25 mouse cellular contexts compared by ENCODE assay signal in genomic region chr14:32911187-32911586, GRCm38 (mm10). TPM values are rescaled to one million over a fixed set of nuclear protein-coding genes. Genes with fewer than 3 reads are reported as not detected.
A peak's percentile ranks its signal among the peaks of the same experiment; 100 is the strongest.
DNase-seq lines count a peak whose midpoint lies in the region; ATAC-seq and TF ChIP-seq lines count a peak whose summit lies in the region.
"Had no signal": no experiment of that assay in that cellular context is flagged by ENCODE, and none has a peak within 500 bp of the region (broad histone marks: within the 10 kb centered on the region; RNA-seq: fewer than 3 reads in every experiment).

No protein-coding gene starts in this region.

- WGBS in lung, postnatal 0 days, result 67% methylated on average over 4 of the region's 4 CpGs

- no peak overlapping the region for H3K4me2 ChIP-seq in lung, postnatal 0 days (replicated peaks; ENCODE audit: low read depth, low read length)
- H3K4me2 ChIP-seq: embryonic facial prominence, embryonic 13.5 days; embryonic facial prominence, embryonic 15.5 days; forebrain, embryonic 12.5 days had no signal

- 0 out of 2 replicates have a peak, but pooled peaks cover 2% of the 10 kb centered on the region for H3K4me1 ChIP-seq in lung, postnatal 0 days (ENCODE audit: insufficient read depth, low read depth, low read length)
- H3K4me1 ChIP-seq: embryonic facial prominence, embryonic 13.5 days; forebrain, embryonic 10.5 days; forebrain, embryonic 12.5 days had no signal

- no peak overlapping the region for H3K27ac ChIP-seq in lung, postnatal 0 days (ENCODE audit: low read length)
- H3K27ac ChIP-seq: embryonic facial prominence, embryonic 13.5 days; embryonic facial prominence, embryonic 15.5 days; forebrain, embryonic 10.5 days; forebrain, embryonic 12.5 days had no signal

- no peaks in the 10 kb centered on the region for H3K36me3 ChIP-seq in lung, postnatal 0 days (ENCODE audit: insufficient read depth, low read length)
- H3K36me3 ChIP-seq: embryonic facial prominence, embryonic 13.5 days; embryonic facial prominence, embryonic 15.5 days; forebrain, embryonic 10.5 days; forebrain, embryonic 12.5 days had no signal

- TF ChIP-seq EP300 in lung, postnatal 0 days (IDR thresholded peaks at IDR 0.05), result peak; percentile 60

- H3K9me3 ChIP-seq in lung, postnatal 0 days (ENCODE audit: low read length), result no peaks in the 10 kb centered on the region
- H3K9me3 ChIP-seq: embryonic facial prominence, embryonic 13.5 days; embryonic facial prominence, embryonic 15.5 days; forebrain, embryonic 10.5 days; forebrain, embryonic 12.5 days had no signal

- no peak overlapping the region for H3K9ac ChIP-seq in lung, postnatal 0 days (replicated peaks; ENCODE audit: low read depth)
- H3K9ac ChIP-seq: embryonic facial prominence, embryonic 13.5 days; embryonic facial prominence, embryonic 15.5 days; forebrain, embryonic 12.5 days had no signal

- H3K4me3 ChIP-seq in lung, postnatal 0 days (ENCODE audit: low read depth, low read length), result no peak overlapping the region
- H3K4me3 ChIP-seq: embryonic facial prominence, embryonic 13.5 days; embryonic facial prominence, embryonic 15.5 days; erythroblast, embryonic 14.5 days; forebrain, embryonic 10.5 days; forebrain, embryonic 12.5 days had no signal

- ATAC-seq in lung, postnatal 0 days, result 0 out of 2 replicates have a peak, but pooled peaks have one; percentile 21
- ATAC-seq: forebrain, embryonic 14.5 days had no signal

- H3K27me3 ChIP-seq in lung, postnatal 0 days (replicated peaks; ENCODE audit: insufficient read depth, low read length), result no peaks in the 10 kb centered on the region
- H3K27me3 ChIP-seq: embryonic facial prominence, embryonic 13.5 days; embryonic facial prominence, embryonic 15.5 days; forebrain, embryonic 12.5 days had no signal

- TF ChIP-seq CTCF in lung, postnatal 0 days (IDR thresholded peaks at IDR 0.05), result no peak

- DNase-seq in lung, postnatal 0 days (ENCODE audit: low spot score), result peak; percentile 46
- DNase-seq in lung, postnatal 4 days, result no peak
- peak; percentile 38 for DNase-seq in lung, postnatal 14 days
- peak; percentile 52 for DNase-seq in lung, postnatal 36 days
- DNase-seq in layer of hippocampus, postnatal 25 days (ENCODE audit: extremely low spot score in 1 of 2, low spot score in 1 of 2), result no peak
- no peak for DNase-seq in retina, embryonic 14.5 days (ENCODE audit: low spot score)
- DNase-seq: adrenal gland, adult 2 months; adrenal gland, postnatal 10 days; adrenal gland, postnatal 25 days; cerebellum, adult 11 months; cerebellum, adult 18-20 months; cerebellum, adult 8-10 months; cerebellum, adult 9-11 months; cerebellum, postnatal 14 days; cerebellum, postnatal 36 days; embryo, embryonic 11 days had no signal

RNA-seq across cellular contexts. Expression of gene Vstm4, which starts 54.6 kb away (rescaled TPM):
- 59.5 and 63.6 TPM in 2 replicates for polyA plus RNA-seq in lung, postnatal 0 days (2015; fragmentation: Nextera tagmentation; extraction: Ambion mirVana)
- total RNA-seq in layer of hippocampus, postnatal 25 days (2021), result 1 to 10 TPM; 3.6 to 4.6 TPM
- total RNA-seq: common myeloid progenitor, adult 5-6 weeks; MEL had no signal
- polyA plus RNA-seq: C2C12; erythroblast, embryonic 14.5 days had no signal

Comparison
In these comparisons a context has a peak if more than half of its experiments do, and no peak if none do; other contexts are left out.
1. DNase-seq: peak in lung, postnatal 0 days (single experiment), lung, postnatal 14 days (single experiment) and lung, postnatal 36 days (single experiment); none in lung, postnatal 4 days (0 of 2), layer of hippocampus, postnatal 25 days (0 of 2) and retina, embryonic 14.5 days (single experiment).